Mouse (Mus musculus) stomach, postnatal 0 days (tissue): ENCODE measurements around the gene Sema3a.

Source experiments
- CTCF ChIP-seq: IDR thresholded peaks from 2 replicates; pipeline ENCODE4 v1.5.1; 2016; ENCODE audit warnings: antibody characterized with exemption, low read depth, mild to moderate bottlenecking, moderate library complexity
- EP300 ChIP-seq: optimal IDR thresholded peaks from 2 replicates; pipeline ENCODE3; 2016; ENCODE audit warnings: antibody characterized with exemption

- TF ChIP-seq CTCF: no peak
- no peak for TF ChIP-seq EP300
Observed at GRCm38 (mm10) chr5:13413915-13414525, 288.8 kb downstream of the Sema3a start.
